In the genomic region with DNA sequence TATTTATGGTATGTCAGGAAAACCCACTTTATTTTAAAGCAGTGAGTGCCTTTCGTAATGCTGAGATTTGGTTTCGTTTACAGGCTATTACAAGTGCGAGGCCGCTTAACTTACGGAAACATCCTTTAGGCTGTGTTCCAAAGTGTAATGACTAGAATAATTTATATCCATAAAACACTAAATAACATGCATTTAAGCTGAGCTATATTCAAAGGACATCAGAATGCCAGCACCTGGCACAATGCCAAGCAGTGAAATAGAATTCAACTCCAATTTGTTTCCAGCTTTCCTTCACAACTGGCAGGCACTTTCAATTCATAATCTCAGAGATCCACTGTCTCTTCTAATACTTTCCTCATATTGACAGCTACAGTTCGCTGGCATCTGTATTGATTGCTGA, we compare ENCODE assay signal across 17 mouse cellular contexts.
DNase-seq lines count a peak whose midpoint lies in the region.
"Had no signal": no experiment of that assay in that cellular context is flagged by ENCODE, and none has a peak within 500 bp of the region (broad histone marks: within the 10 kb centered on the region; RNA-seq: fewer than 3 reads in every experiment).

No protein-coding gene starts in this region.

- DNase-seq in cerebellum, postnatal 10 days: peak; percentile 11 to 20
- DNase-seq in cerebellum, adult 8-10 months: no peak
- DNase-seq in layer of hippocampus, postnatal 10 days (ENCODE audit: low spot score in 2 of 2): peak; percentile 3 to 9
- DNase-seq in layer of hippocampus, postnatal 36 days: no peak
- DNase-seq in retina, postnatal 1 day: peak; percentile 16
- DNase-seq in retina, embryonic 14.5 days (ENCODE audit: low spot score): no peak
- peak; percentile 21 for DNase-seq in right cerebral cortex, postnatal 14 days
- no peak for DNase-seq in ovary, postnatal 10 days (ENCODE audit: low spot score)
- DNase-seq: cerebellum, adult 18-20 months; cerebellum, postnatal 36 days; embryo, embryonic 11 days; gastrocnemius, postnatal 25 days; heart, adult 18-20 months; heart, postnatal 14 days; kidney, adult 2 months; layer of hippocampus, adult 9-11 months; lung, adult 18-20 months had no signal

Comparison
In these comparisons a context has a peak if more than half of its experiments do, and no peak if none do; other contexts are left out.
1. DNase-seq: peak in cerebellum, postnatal 10 days (2 of 2), layer of hippocampus, postnatal 10 days (2 of 2), retina, postnatal 1 day (single experiment) and right cerebral cortex, postnatal 14 days (single experiment); none in cerebellum, adult 8-10 months (single experiment), layer of hippocampus, postnatal 36 days (0 of 2), retina, embryonic 14.5 days (single experiment) and ovary, postnatal 10 days (single experiment).